Mouse (Mus musculus): ENCODE measurements around the gene Olfr1009.
"Not testable (repeated sequence)": the region's sequence is repeated elsewhere in the genome, so short reads cannot be mapped to it uniquely, and the experiment has no call there.

Olfr1009 gene

DNA sequence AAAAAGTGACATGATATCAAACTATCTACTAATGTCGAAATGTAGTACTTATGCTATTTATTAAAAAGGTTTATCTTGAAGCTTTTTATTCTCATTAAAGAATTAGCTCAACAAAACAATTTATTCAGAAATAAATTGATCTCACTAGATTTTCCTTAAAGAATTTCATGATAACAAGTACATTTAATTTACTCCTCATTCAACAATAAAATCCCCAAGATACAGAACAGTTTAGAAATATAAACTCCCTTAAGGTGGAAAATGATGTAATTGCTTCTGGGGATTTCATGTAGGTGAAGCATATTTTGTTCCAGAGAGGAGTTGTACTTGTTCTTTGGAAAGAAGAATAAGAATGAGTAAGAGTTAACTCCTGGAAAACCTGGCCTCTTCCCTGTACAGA is at the start of gene Olfr1009:
TSS of gene Olfr1009 (plus strand) at position 301 of the 400 bp plus-strand sequence.
- in situ Hi-C loops (cut with MboI, MseI), result no loop called here

GRCm38 (mm10) chr2:85678667-85679066 is 36.6 kb upstream of the Olfr1009 start, which contains the start of gene Olfr1006:
TSS of gene Olfr1006 (minus strand) at chr2:85678767.
- in situ Hi-C loops (cut with MboI, MseI), result no loop called here

- in situ Hi-C loops (cut with MboI, MseI), result no loop called here
These were observed 26.1 kb upstream of the Olfr1009 start, which contains the start of gene Olfr1008 for GRCm38 (mm10) chr2:85689131-85689530. TSS of gene Olfr1008 (plus strand) at chr2:85689431.

DNA sequence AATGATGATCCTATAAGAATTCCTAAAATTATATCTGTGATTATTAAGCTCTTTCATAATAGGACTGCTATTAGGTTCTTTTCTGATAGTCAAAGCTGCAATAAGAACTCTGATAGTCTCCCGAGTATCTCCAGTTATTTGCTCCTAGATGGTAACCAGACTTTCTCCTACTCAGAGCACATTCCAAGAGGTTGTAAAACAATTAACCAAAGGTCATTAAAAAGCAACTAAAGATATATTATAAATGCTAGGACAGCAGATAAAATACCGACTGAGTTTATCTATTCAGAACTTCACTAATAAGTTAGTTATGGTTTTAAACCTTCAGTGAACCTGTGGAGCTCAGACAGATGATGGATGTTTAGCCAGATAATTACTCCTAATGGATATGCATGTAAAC is 4.5 kb upstream of the Olfr1009 start:
- in situ Hi-C loops (cut with MboI, MseI), result not testable (repeated sequence)

DNA sequence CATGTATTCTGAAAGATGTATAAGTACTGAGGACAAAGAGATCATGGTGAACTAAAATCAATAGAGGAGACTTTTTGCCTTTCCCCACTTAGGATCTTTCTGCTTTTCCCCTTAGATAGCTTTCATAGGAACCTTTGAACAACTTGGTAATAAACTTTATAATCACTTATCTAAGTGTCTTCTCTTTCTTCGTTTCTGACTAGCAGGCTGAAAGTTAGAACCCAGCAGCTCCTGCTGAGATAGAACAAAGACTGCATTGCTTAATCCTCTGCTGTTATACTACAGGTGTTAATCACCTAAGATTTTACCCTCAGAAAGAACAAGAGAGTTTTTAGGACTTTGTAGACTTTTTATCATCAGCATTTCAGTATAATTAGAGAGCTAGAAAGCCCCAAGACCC is 4.1 kb upstream of the Olfr1009 start:
- in situ Hi-C loops (cut with MboI, MseI), result no loop called here

DNA sequence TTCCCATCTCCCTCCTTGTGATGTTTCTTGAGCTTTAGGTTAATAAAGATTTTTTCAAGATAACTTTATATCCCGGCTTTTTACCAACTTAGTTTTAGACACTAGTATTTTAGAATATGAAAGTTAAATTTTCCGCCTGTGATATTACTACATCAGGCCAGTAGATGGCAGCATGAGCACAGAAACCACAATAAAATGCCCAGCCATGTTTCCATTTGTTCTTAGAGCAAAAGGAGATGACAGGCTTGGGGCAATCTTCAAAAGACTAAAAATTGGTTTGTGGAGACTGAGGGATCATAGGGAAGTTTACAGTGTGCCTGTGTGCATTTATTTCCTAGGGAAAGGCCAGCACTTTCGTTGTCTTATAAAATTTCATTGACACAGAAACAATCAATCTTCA is 10.6 kb downstream of the Olfr1009 start:
- in situ Hi-C loops (cut with MboI, MseI), result no loop called here

GRCm38 (mm10) chr2:85753822-85754221 is 38.6 kb downstream of the Olfr1009 start:
- in situ Hi-C loops (cut with MboI, MseI), result no loop called here

GRCm38 (mm10) chr2:85762666-85763065 is 47.4 kb downstream of the Olfr1009 start, which contains the start of gene Olfr1012:
TSS of gene Olfr1012 (minus strand) at chr2:85762766.
- in situ Hi-C loops (cut with MboI, MseI), result no loop called here

DNA sequence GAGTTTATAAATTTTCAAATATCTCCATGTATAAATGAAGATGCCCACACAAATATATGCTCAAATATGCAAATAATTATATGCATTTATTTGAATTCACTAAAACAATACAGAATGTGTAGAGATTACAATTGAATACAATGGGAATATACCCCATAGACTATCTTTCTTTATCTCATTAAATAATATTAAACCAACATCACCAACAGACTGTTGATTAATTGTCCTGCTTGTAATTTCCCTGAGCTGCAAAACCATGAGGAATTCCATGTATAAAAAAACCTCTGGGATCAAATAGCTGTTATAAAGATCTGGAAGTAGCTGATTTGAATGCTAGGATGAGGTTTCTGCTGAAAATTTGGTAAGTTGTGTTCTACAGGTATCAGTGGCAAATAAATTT is 51.6 kb downstream of the Olfr1009 start, which contains the start of gene Olfr1013:
TSS of gene Olfr1013 (plus strand) at position 301 of the 400 bp plus-strand sequence.
- in situ Hi-C loops (cut with MboI, MseI), result no loop called here

DNA sequence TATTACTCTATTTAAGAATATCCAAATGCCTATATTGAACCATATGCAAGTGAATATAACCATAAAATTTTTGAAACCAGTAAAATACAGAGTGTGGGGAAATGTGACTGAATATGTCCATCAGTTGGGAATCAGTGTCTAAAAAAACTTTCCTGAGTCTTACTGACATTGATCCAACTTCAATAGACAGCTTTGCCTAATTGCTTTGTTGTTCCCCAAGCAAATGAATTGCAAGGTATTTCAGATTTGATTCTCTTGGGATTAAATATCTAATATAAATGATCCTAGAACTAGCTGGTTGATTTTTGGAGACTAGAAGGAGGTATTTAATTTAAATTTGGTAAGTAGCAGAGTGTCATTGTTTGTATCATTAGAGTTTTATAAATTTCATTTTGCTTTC is 57.2 kb downstream of the Olfr1009 start, which contains the start of gene Olfr1014:
TSS of gene Olfr1014 (plus strand) at position 301 of the 400 bp plus-strand sequence.
- in situ Hi-C loops (cut with MboI, MseI), result no loop called here
